Mouse (Mus musculus): ENCODE measurements around the gene Masp1. TPM values are rescaled to one million over a fixed set of nuclear protein-coding genes. Genes with fewer than 3 reads are reported as not detected.

The Masp1 gene
- polyA plus RNA-seq, 1 experiment from 2014 or later = 2.9 TPM

DNA sequence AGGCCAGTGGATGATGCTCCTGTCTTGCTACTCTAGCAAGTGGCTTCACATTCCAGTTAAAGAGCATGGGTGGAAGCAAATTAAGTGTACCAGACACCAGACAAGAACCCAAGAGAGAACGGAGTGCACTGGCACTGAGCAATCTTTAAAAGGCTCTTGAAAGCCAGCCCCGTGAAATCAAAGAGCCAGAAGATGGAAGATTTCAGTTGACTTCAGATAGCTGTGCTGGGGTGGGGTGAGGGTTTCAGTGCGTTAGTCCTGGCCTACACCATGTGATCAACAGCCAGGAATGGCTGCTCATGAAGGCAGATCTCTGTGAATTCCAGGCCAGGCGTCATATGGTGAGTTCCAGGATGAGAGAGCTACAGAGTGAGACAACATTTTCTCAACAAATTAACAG, 17.3 kb downstream of the Masp1 start:
- Histone ChIP-seq H3K9me3 (ENCODE audit: control insufficient read depth, low read length) (no peaks in the 10 kb centered on the region), H3K4me1 (ENCODE audit: control insufficient read depth, insufficient read depth, low read length) (0 out of 2 replicates have a peak, but pooled peaks cover 2% of the 10 kb centered on the region), H3K27me3 (ENCODE audit: control insufficient read depth, insufficient read depth, low read length) (no peaks in the 10 kb centered on the region), H3K4me2 (ENCODE audit: low read depth, severe bottlenecking) (no peak overlapping the region), H3K9ac (ENCODE audit: low read length) (no peak overlapping the region), H3K36me3 (ENCODE audit: control insufficient read depth, insufficient read depth, low read length) (no peaks in the 10 kb centered on the region), H3K27ac (replicated peaks; ENCODE audit: low read depth, low read length) (no peak overlapping the region), H3K4me3 (ENCODE audit: low read depth, low read length) (no peak overlapping the region)
- DNase-seq (ENCODE audit: low spot score) (no peak), ATAC-seq (ENCODE audit: insufficient number of reproducible peaks, low FRiP score, low TSS enrichment, low read depth) (no peak)
- 74% methylated on average over 4 of the region's 4 CpGs for WGBS

DNA sequence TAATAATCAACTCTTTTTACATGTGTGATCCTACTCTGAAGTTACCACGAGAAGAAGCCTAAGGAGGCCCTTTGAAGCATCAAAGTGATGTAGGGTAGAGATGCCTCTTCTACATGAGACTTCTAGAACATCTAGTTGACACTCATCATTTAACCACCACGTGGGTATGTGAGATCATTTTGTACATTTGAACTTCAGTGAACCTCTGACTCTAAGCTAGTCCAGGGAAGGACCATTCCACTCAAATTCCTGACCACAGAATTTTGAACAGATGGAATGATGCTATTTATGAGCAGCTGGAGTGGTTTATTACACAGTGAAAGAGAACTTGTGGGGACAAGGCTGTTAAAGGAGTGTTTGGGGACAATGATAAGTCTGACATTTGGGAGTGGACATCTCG, 18.1 kb downstream of the Masp1 start:
- Histone ChIP-seq H3K36me3 (ENCODE audit: control insufficient read depth, insufficient read depth, low read length) (no peaks in the 10 kb centered on the region), H3K27me3 (ENCODE audit: control insufficient read depth, insufficient read depth, low read length) (no peaks in the 10 kb centered on the region), H3K9ac (ENCODE audit: low read length) (no peak overlapping the region), H3K9me3 (ENCODE audit: control insufficient read depth, low read length) (no peaks in the 10 kb centered on the region), H3K4me2 (ENCODE audit: low read depth, severe bottlenecking) (no peak overlapping the region), H3K27ac (replicated peaks; ENCODE audit: low read depth, low read length) (no peak overlapping the region), H3K4me3 (ENCODE audit: low read depth, low read length) (no peak overlapping the region), H3K4me1 (ENCODE audit: control insufficient read depth, insufficient read depth, low read length) (0 out of 2 replicates have a peak, but pooled peaks cover 2% of the 10 kb centered on the region)
- no peak for DNase-seq (ENCODE audit: low spot score)
- 82% methylated on average over 3 of the region's 3 CpGs for WGBS
- ATAC-seq (ENCODE audit: insufficient number of reproducible peaks, low FRiP score, low TSS enrichment, low read depth) = no peak

DNA sequence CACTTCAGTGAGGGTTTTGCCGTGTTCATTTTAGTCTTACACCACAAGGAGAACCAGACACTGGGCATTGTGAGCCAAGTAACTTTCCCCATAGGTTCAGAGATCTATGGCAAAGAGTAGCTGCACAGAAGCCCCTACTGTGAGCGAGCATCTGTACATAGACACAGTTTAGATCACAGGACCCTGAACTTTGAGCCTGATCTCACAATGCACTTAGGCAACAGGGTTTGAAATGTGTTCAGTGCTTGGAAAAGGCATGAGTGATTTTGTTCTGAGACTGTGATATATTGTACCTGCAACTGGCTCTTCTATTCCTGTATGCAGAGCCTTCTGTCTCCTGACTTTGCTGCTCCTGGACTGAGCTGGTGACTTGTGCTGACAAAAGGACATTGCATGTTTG, 19.3 kb downstream of the Masp1 start:
- DNase-seq (ENCODE audit: low spot score) (no peak), ATAC-seq (ENCODE audit: insufficient number of reproducible peaks, low FRiP score, low TSS enrichment, low read depth) (no peak)
- no peak overlapping the region for H3K27ac ChIP-seq (replicated peaks; ENCODE audit: low read depth, low read length)
- no peaks in the 10 kb centered on the region for H3K27me3 ChIP-seq (ENCODE audit: control insufficient read depth, insufficient read depth, low read length)
- H3K9me3 ChIP-seq (ENCODE audit: control insufficient read depth, low read length) = no peaks in the 10 kb centered on the region
- 86% methylated on average over 2 of the region's 2 CpGs for WGBS
- no peaks in the 10 kb centered on the region for H3K36me3 ChIP-seq (ENCODE audit: control insufficient read depth, insufficient read depth, low read length)
- H3K4me3 ChIP-seq (ENCODE audit: low read depth, low read length) = no peak overlapping the region
- 0 out of 2 replicates have a peak, but pooled peaks cover 2% of the 10 kb centered on the region for H3K4me1 ChIP-seq (ENCODE audit: control insufficient read depth, insufficient read depth, low read length)
- H3K4me2 ChIP-seq (ENCODE audit: low read depth, severe bottlenecking) = no peak overlapping the region
- H3K9ac ChIP-seq (ENCODE audit: low read length) = no peak overlapping the region

- Histone ChIP-seq H3K27me3 (ENCODE audit: control insufficient read depth, insufficient read depth, low read length) (no peaks in the 10 kb centered on the region), H3K4me3 (ENCODE audit: low read depth, low read length) (no peak overlapping the region), H3K4me2 (ENCODE audit: low read depth, severe bottlenecking) (no peak overlapping the region), H3K36me3 (ENCODE audit: control insufficient read depth, insufficient read depth, low read length) (no peaks in the 10 kb centered on the region), H3K27ac (replicated peaks; ENCODE audit: low read depth, low read length) (no peak overlapping the region), H3K9ac (ENCODE audit: low read length) (no peak overlapping the region), H3K4me1 (ENCODE audit: control insufficient read depth, insufficient read depth, low read length) (no peaks in the 10 kb centered on the region), H3K9me3 (ENCODE audit: control insufficient read depth, low read length) (no peaks in the 10 kb centered on the region)
- ATAC-seq (ENCODE audit: insufficient number of reproducible peaks, low FRiP score, low TSS enrichment, low read depth) = no peak
- 87% methylated on average over 5 of the region's 5 CpGs for WGBS
- DNase-seq (ENCODE audit: low spot score) = no peak
Observed at GRCm38 (mm10) chr16:23500558-23500957, 20.1 kb downstream of the Masp1 start.

- Histone ChIP-seq H3K9me3 (ENCODE audit: control insufficient read depth, low read length) (no peaks in the 10 kb centered on the region), H3K4me3 (ENCODE audit: low read depth, low read length) (no peak overlapping the region), H3K4me2 (ENCODE audit: low read depth, severe bottlenecking) (no peak overlapping the region), H3K36me3 (ENCODE audit: control insufficient read depth, insufficient read depth, low read length) (no peaks in the 10 kb centered on the region), H3K27ac (replicated peaks; ENCODE audit: low read depth, low read length) (no peak overlapping the region), H3K27me3 (ENCODE audit: control insufficient read depth, insufficient read depth, low read length) (no peaks in the 10 kb centered on the region), H3K9ac (ENCODE audit: low read length) (no peak overlapping the region), H3K4me1 (ENCODE audit: control insufficient read depth, insufficient read depth, low read length) (no peaks in the 10 kb centered on the region)
- no peak for DNase-seq (ENCODE audit: low spot score)
- no peak for ATAC-seq (ENCODE audit: insufficient number of reproducible peaks, low FRiP score, low TSS enrichment, low read depth)
- WGBS = 76% methylated on average over 7 of the region's 7 CpGs
Observed at GRCm38 (mm10) chr16:23498691-23499131, 21.9 kb downstream of the Masp1 start.

GRCm38 (mm10) chr16:23497881-23498280, 22.7 kb downstream of the Masp1 start:
- Histone ChIP-seq H3K27ac (replicated peaks; ENCODE audit: low read depth, low read length) (no peak overlapping the region), H3K4me3 (ENCODE audit: low read depth, low read length) (no peak overlapping the region), H3K27me3 (ENCODE audit: control insufficient read depth, insufficient read depth, low read length) (no peaks in the 10 kb centered on the region), H3K4me1 (ENCODE audit: control insufficient read depth, insufficient read depth, low read length) (no peaks in the 10 kb centered on the region), H3K9ac (ENCODE audit: low read length) (no peak overlapping the region), H3K9me3 (ENCODE audit: control insufficient read depth, low read length) (no peaks in the 10 kb centered on the region), H3K36me3 (ENCODE audit: control insufficient read depth, insufficient read depth, low read length) (no peaks in the 10 kb centered on the region), H3K4me2 (ENCODE audit: low read depth, severe bottlenecking) (no peak overlapping the region)
- ATAC-seq (ENCODE audit: insufficient number of reproducible peaks, low FRiP score, low TSS enrichment, low read depth) (no peak), DNase-seq (ENCODE audit: low spot score) (no peak)
- 52% methylated on average over 1 of the region's 1 CpGs for WGBS

GRCm38 (mm10) chr16:23497440-23497839, 23.2 kb downstream of the Masp1 start:
- H3K27me3 ChIP-seq (ENCODE audit: control insufficient read depth, insufficient read depth, low read length) = no peaks in the 10 kb centered on the region
- H3K4me2 ChIP-seq (ENCODE audit: low read depth, severe bottlenecking) = no peak overlapping the region
- no peak overlapping the region for H3K27ac ChIP-seq (replicated peaks; ENCODE audit: low read depth, low read length)
- ATAC-seq (ENCODE audit: insufficient number of reproducible peaks, low FRiP score, low TSS enrichment, low read depth) = no peak
- no peaks in the 10 kb centered on the region for H3K4me1 ChIP-seq (ENCODE audit: control insufficient read depth, insufficient read depth, low read length)
- no peak overlapping the region for H3K9ac ChIP-seq (ENCODE audit: low read length)
- 14% methylated on average over 3 of the region's 3 CpGs for WGBS
- H3K9me3 ChIP-seq (ENCODE audit: control insufficient read depth, low read length) = no peaks in the 10 kb centered on the region
- no peak overlapping the region for H3K4me3 ChIP-seq (ENCODE audit: low read depth, low read length)
- H3K36me3 ChIP-seq (ENCODE audit: control insufficient read depth, insufficient read depth, low read length) = no peaks in the 10 kb centered on the region
- no peak for DNase-seq (ENCODE audit: low spot score)

GRCm38 (mm10) chr16:23496245-23496924, 24.2 kb downstream of the Masp1 start:
- WGBS = 78% methylated on average over 8 of the region's 8 CpGs
- H3K27ac ChIP-seq (replicated peaks; ENCODE audit: low read depth, low read length) = no peak overlapping the region
- no peak overlapping the region for H3K4me3 ChIP-seq (ENCODE audit: low read depth, low read length)
- H3K27me3 ChIP-seq (ENCODE audit: control insufficient read depth, insufficient read depth, low read length) = no peaks in the 10 kb centered on the region
- H3K9ac ChIP-seq (ENCODE audit: low read length) = no peak overlapping the region
- DNase-seq (ENCODE audit: low spot score) = no peak
- H3K4me1 ChIP-seq (ENCODE audit: control insufficient read depth, insufficient read depth, low read length) = no peaks in the 10 kb centered on the region
- ATAC-seq (ENCODE audit: insufficient number of reproducible peaks, low FRiP score, low TSS enrichment, low read depth) = no peak
- no peaks in the 10 kb centered on the region for H3K9me3 ChIP-seq (ENCODE audit: control insufficient read depth, low read length)
- no peaks in the 10 kb centered on the region for H3K36me3 ChIP-seq (ENCODE audit: control insufficient read depth, insufficient read depth, low read length)
- H3K4me2 ChIP-seq (ENCODE audit: low read depth, severe bottlenecking) = no peak overlapping the region

DNA sequence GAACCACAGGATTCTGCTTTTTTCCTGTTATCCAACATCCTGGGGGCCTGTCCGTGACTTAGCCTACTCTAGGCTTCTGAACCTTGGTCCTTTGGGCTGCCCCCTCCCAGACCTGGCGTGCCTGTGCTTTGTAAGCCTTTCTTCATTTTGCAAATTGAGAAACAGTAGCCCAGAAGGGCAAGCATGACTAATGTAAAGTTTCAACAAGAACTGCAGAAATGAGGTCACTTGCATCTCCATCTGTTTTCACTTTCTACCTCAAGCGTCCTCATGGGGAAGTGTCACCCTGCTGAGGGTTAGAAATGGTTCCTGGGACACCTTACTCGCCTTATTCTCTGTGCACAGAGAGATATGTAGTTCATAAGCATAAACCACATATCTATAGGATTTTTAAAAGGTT, 27.8 kb downstream of the Masp1 start:
- Histone ChIP-seq H3K4me2 (ENCODE audit: low read depth, severe bottlenecking) (no peak overlapping the region), H3K4me1 (ENCODE audit: control insufficient read depth, insufficient read depth, low read length) (no peaks in the 10 kb centered on the region), H3K27me3 (ENCODE audit: control insufficient read depth, insufficient read depth, low read length) (no peaks in the 10 kb centered on the region), H3K9ac (ENCODE audit: low read length) (no peak overlapping the region), H3K9me3 (ENCODE audit: control insufficient read depth, low read length) (no peaks in the 10 kb centered on the region), H3K27ac (replicated peaks; ENCODE audit: low read depth, low read length) (no peak overlapping the region), H3K36me3 (ENCODE audit: control insufficient read depth, insufficient read depth, low read length) (no peaks in the 10 kb centered on the region), H3K4me3 (ENCODE audit: low read depth, low read length) (no peak overlapping the region)
- ATAC-seq (ENCODE audit: insufficient number of reproducible peaks, low FRiP score, low TSS enrichment, low read depth) (no peak), DNase-seq (ENCODE audit: low spot score) (no peak)
- 72% methylated on average over 4 of the region's 4 CpGs for WGBS
